Mouse (Mus musculus) liver, embryonic 14.5 days (tissue): ENCODE measurements around the gene Cnpy4.

Experiments
- CTCF ChIP-seq: IDR thresholded peaks from 2 replicates; pipeline ENCODE4 v1.5.1; 2016; ENCODE audit warnings: antibody characterized with exemption, low read depth, control low read depth
- EP300 ChIP-seq: IDR thresholded peaks from 2 replicates; pipeline ENCODE4 v1.6.1; 2016; ENCODE audit warnings: antibody characterized with exemption, low read depth

DNA sequence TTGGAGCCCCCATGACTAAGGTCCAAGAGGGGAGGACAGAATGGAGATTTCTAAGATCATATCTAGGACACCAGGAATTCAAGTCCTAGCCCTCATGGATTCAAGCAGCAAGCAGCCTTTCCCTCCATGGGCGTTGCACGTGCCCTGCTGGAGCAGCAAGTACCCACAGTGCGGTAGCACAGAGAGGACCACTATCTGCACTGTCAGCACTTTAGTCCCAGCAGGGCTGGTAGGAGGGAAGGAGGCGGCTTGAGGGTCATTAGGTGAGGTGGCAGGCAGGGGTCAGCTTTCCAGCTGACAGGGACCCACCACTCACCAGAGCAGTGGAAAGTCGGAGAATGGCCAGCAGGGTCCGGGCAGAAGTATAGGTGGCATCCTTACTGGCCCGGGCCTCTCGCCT is 21.7 kb upstream of the Cnpy4 start:
- TF ChIP-seq CTCF (no peak), EP300 (no peak)
